Mouse (Mus musculus): Measurements from ENCODE around the gene Kndc1.

The Kndc1 gene

DNA sequence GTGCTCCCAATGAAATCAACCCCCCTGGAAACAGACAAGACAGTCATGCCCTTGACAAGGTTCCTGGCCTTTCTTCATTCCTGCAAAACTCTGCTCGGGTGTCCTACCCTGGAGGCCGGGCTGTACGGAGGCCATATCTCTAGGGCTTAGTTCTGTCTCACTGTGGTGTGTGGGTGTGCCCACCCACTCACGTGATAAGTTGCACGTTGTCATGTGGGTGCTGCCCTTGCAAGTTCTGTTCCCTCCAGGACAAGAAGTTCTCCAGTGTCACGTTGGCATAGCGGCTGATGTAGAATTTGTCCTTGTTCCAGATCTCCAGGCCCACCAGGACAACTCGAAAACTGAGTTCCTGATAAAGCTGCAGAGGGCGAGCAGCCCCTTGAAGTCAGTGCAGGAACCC is 93.8 kb downstream of the Kndc1 start:
- DNase-seq (ENCODE audit: low spot score in 2 of 2): no peak

DNA sequence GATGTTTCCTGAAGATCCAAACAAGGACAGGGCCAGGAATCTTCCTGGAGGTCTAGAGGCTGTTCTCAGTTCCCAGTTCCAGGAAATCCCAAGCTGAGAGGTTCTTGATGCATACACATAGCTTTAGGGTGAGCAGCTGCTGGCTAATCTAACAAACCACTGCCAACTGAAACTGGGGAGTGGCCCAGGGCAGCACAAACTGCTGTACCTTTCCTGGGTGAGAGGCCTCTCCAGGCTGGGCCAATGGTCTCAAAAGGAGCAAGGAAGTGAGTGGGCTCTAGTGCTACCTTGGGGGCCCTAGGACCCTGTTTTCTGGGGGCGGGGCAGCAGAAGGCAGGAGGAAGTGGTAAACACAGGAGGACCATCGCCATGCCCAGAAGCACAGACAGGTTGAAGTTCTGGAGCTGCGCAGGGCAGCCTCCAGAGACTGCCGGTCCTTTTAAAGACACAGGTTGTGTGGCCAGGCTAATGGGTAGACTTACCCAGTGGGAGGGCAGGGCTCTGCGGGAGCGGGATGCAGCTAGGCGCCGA is 96.4 kb downstream of the Kndc1 start:
- no peak for DNase-seq (ENCODE audit: low spot score in 2 of 2)
